ENCODE assay signal across 22 mouse cellular contexts in the genomic region with DNA sequence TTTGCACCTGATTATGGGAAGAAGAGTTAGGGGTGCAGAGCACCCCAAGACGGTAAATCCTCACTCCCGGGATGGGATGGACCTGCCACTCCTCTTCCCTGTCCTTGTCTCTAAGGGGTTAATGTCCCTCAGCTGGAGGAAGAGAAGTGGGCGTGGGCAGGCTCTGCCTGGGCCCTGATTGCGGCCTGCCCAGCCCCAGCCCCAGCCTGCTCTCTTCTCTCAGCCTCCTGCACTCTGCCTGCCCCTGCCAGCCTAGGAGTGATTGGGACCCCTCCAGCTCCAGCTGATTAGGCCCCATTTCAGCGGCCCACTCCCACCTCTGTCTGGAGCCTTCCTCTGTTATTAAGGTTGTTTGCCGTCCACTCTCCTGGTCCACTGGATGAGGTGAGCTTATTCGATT.
DNase-seq lines count a peak whose midpoint lies in the region; ATAC-seq lines count a peak whose summit lies in the region.
"Had no signal": no experiment of that assay in that cellular context is flagged by ENCODE, and none has a peak within 500 bp of the region (broad histone marks: within the 10 kb centered on the region; RNA-seq: fewer than 3 reads in every experiment).

No protein-coding gene starts in this region.

- H3K4me1 ChIP-seq in heart, embryonic 12.5 days (replicated peaks): peaks cover 42% of the 10 kb centered on the region
- peaks cover 22% of the 10 kb centered on the region for H3K4me1 ChIP-seq in midbrain, embryonic 12.5 days
- H3K4me1 ChIP-seq in midbrain, embryonic 14.5 days (ENCODE audit: control insufficient read depth, insufficient read depth, low read length): peaks cover 8% of the 10 kb centered on the region; the same call in 1 of the 2 replicates
- no peaks in the 10 kb centered on the region; the same call in 1 of the 2 replicates for H3K4me1 ChIP-seq in embryonic facial prominence, embryonic 11.5 days (ENCODE audit: control insufficient read depth, insufficient read depth, low read length)
- peaks cover 22% of the 10 kb centered on the region for H3K4me1 ChIP-seq in limb, embryonic 13.5 days

- no peak for DNase-seq in heart, postnatal 4 days
- no peak for DNase-seq in midbrain, embryonic 14.5 days
- DNase-seq in embryonic facial prominence, embryonic 11.5 days (ENCODE audit: low spot score): no peak
- DNase-seq in lung, postnatal 4 days: no peak
- no peak for DNase-seq in left cerebral cortex, postnatal 25 days (ENCODE audit: low spot score in 2 of 2)
- DNase-seq: adrenal gland, postnatal 14 days; cerebellum, adult 9-10 months; heart, postnatal 36 days; kidney, adult 11 months; kidney, postnatal 10 days; right cerebral cortex, adult 18-20 months; thymus, postnatal 25 days had no signal

- ATAC-seq in heart, embryonic 12.5 days (ENCODE audit: insufficient number of reproducible peaks, low FRiP score): 0 out of 2 replicates have a peak, but pooled peaks have one; percentile 31
- peak; percentile 41; the same call in 1 of the 2 replicates for ATAC-seq in midbrain, embryonic 12.5 days (ENCODE audit: low FRiP score, low read depth)
- ATAC-seq in midbrain, embryonic 14.5 days (ENCODE audit: low FRiP score, low TSS enrichment): no peak
- ATAC-seq in embryonic facial prominence, embryonic 11.5 days (replicated peaks; ENCODE audit: insufficient number of reproducible peaks, low FRiP score, low TSS enrichment, low read depth): no peak
- ATAC-seq in limb, embryonic 13.5 days (ENCODE audit: low FRiP score, low read depth): peak; percentile 40; the same call in 1 of the 2 replicates
- ATAC-seq: CD4-positive, CD25-positive, alpha-beta regulatory T cell, adult 4 months; forebrain, embryonic 15.5 days; liver, embryonic 12.5 days had no signal

- peak overlapping the region; percentile 21; the same call in 1 of the 2 replicates for H3K4me3 ChIP-seq in heart, embryonic 12.5 days
- H3K4me3 ChIP-seq in midbrain, embryonic 12.5 days: no peak overlapping the region
- H3K4me3 ChIP-seq in midbrain, embryonic 14.5 days (replicated peaks; ENCODE audit: low read depth, low read length): no peak overlapping the region
- no peak overlapping the region for H3K4me3 ChIP-seq in embryonic facial prominence, embryonic 11.5 days (ENCODE audit: low read depth, low read length)
- no peak overlapping the region; the same call in 1 of the 2 replicates for H3K4me3 ChIP-seq in limb, embryonic 13.5 days
- H3K4me3 ChIP-seq: forebrain, embryonic 15.5 days; left cerebral cortex, adult 2 months; liver, embryonic 12.5 days; lung, embryonic 15.5 days; megakaryocyte, embryonic 14.5 days; myocyte had no signal

- intact Hi-C loops in left cerebral cortex, postnatal 25 days (cut with DNase I): no loop called here

- H3K9me3 ChIP-seq in heart, embryonic 12.5 days (replicated peaks): no peaks in the 10 kb centered on the region
- no peaks in the 10 kb centered on the region for H3K9me3 ChIP-seq in midbrain, embryonic 12.5 days
- no peaks in the 10 kb centered on the region for H3K9me3 ChIP-seq in midbrain, embryonic 14.5 days (ENCODE audit: control insufficient read depth, low read length)
- no peaks in the 10 kb centered on the region for H3K9me3 ChIP-seq in embryonic facial prominence, embryonic 11.5 days (replicated peaks; ENCODE audit: control insufficient read depth, low read length)
- H3K9me3 ChIP-seq in limb, embryonic 13.5 days: no peaks in the 10 kb centered on the region
- H3K9me3 ChIP-seq: forebrain, embryonic 15.5 days; liver, embryonic 12.5 days; lung, embryonic 15.5 days; megakaryocyte, embryonic 14.5 days had no signal

- peak overlapping the region; percentile 18; the same call in 1 of the 2 replicates for H3K4me2 ChIP-seq in heart, embryonic 12.5 days
- H3K4me2 ChIP-seq in midbrain, embryonic 12.5 days (replicated peaks): no peak overlapping the region
- no peak overlapping the region for H3K4me2 ChIP-seq in midbrain, embryonic 14.5 days (ENCODE audit: low read length)
- 0 out of 2 replicates have a peak overlapping the region, but pooled peaks have one; percentile 13 for H3K4me2 ChIP-seq in embryonic facial prominence, embryonic 11.5 days (ENCODE audit: low read depth, low read length)
- peak overlapping the region; percentile 41 for H3K4me2 ChIP-seq in limb, embryonic 13.5 days (replicated peaks)
- H3K4me2 ChIP-seq: forebrain, embryonic 15.5 days; liver, embryonic 12.5 days; lung, embryonic 15.5 days had no signal

- WGBS in heart, embryonic 12.5 days: 23% methylated on average over 7 of the region's 7 CpGs
- 22% methylated on average over 7 of the region's 7 CpGs for WGBS in midbrain, embryonic 12.5 days
- 24% methylated on average over 7 of the region's 7 CpGs for WGBS in midbrain, embryonic 14.5 days
- WGBS in embryonic facial prominence, embryonic 11.5 days: 23% methylated on average over 7 of the region's 7 CpGs
- WGBS in limb, embryonic 13.5 days: 11% methylated on average over 7 of the region's 7 CpGs

- H3K9ac ChIP-seq in heart, embryonic 12.5 days: 0 out of 2 replicates have a peak overlapping the region, but pooled peaks have one; percentile 33
- no peak overlapping the region for H3K9ac ChIP-seq in midbrain, embryonic 12.5 days (replicated peaks)
- no peak overlapping the region for H3K9ac ChIP-seq in midbrain, embryonic 14.5 days (replicated peaks; ENCODE audit: low read length)
- peak overlapping the region; percentile 37; the same call in 1 of the 2 replicates for H3K9ac ChIP-seq in embryonic facial prominence, embryonic 11.5 days (replicated peaks; ENCODE audit: low read length)
- H3K9ac ChIP-seq in limb, embryonic 13.5 days: peak overlapping the region; percentile 39; the same call in 1 of the 2 replicates
- H3K9ac ChIP-seq: forebrain, embryonic 15.5 days; liver, embryonic 12.5 days; lung, embryonic 15.5 days had no signal

- H3K27me3 ChIP-seq in heart, embryonic 12.5 days (replicated peaks): peaks cover 8% of the 10 kb centered on the region
- H3K27me3 ChIP-seq in midbrain, embryonic 12.5 days: peaks cover 4% of the 10 kb centered on the region; the same call in 1 of the 2 replicates
- no peaks in the 10 kb centered on the region for H3K27me3 ChIP-seq in midbrain, embryonic 14.5 days (ENCODE audit: control insufficient read depth, insufficient read depth, low read length)
- no peaks in the 10 kb centered on the region for H3K27me3 ChIP-seq in embryonic facial prominence, embryonic 11.5 days (ENCODE audit: control insufficient read depth, insufficient read depth, low read length)
- no peaks in the 10 kb centered on the region; the same call in 1 of the 2 replicates for H3K27me3 ChIP-seq in limb, embryonic 13.5 days
- H3K27me3 ChIP-seq: lung, embryonic 15.5 days; megakaryocyte, embryonic 14.5 days had no signal

- no peak overlapping the region for H3K27ac ChIP-seq in heart, embryonic 12.5 days (ENCODE audit: poor library complexity, severe bottlenecking)
- H3K27ac ChIP-seq in midbrain, embryonic 12.5 days (replicated peaks): no peak overlapping the region
- H3K27ac ChIP-seq in midbrain, embryonic 14.5 days (replicated peaks; ENCODE audit: low read depth, low read length): no peak overlapping the region
- H3K27ac ChIP-seq in embryonic facial prominence, embryonic 11.5 days (replicated peaks; ENCODE audit: low read depth, low read length): no peak overlapping the region
- H3K27ac ChIP-seq in limb, embryonic 13.5 days: no peak overlapping the region
- H3K27ac ChIP-seq: forebrain, embryonic 15.5 days; left cerebral cortex, adult 2 months; liver, embryonic 12.5 days; lung, embryonic 15.5 days had no signal

- no peaks in the 10 kb centered on the region for H3K36me3 ChIP-seq in heart, embryonic 12.5 days
- H3K36me3 ChIP-seq in midbrain, embryonic 12.5 days: no peaks in the 10 kb centered on the region
- no peaks in the 10 kb centered on the region for H3K36me3 ChIP-seq in midbrain, embryonic 14.5 days (ENCODE audit: control insufficient read depth, insufficient read depth, low read length)
- H3K36me3 ChIP-seq in embryonic facial prominence, embryonic 11.5 days (replicated peaks; ENCODE audit: control insufficient read depth, insufficient read depth, low read depth, low read length): no peaks in the 10 kb centered on the region
- H3K36me3 ChIP-seq in limb, embryonic 13.5 days: no peaks in the 10 kb centered on the region
- H3K36me3 ChIP-seq: forebrain, embryonic 15.5 days; liver, embryonic 12.5 days; lung, embryonic 15.5 days had no signal

Comparison
In these comparisons a context has a peak if more than half of its experiments do, and no peak if none do; other contexts are left out.
1. ATAC-seq: peak in heart, embryonic 12.5 days (single experiment), midbrain, embryonic 12.5 days (single experiment) and limb, embryonic 13.5 days (single experiment); none in midbrain, embryonic 14.5 days (single experiment) and embryonic facial prominence, embryonic 11.5 days (single experiment).
2. H3K4me2 ChIP-seq: peak in heart, embryonic 12.5 days (single experiment), embryonic facial prominence, embryonic 11.5 days (single experiment) and limb, embryonic 13.5 days (single experiment); none in midbrain, embryonic 12.5 days (single experiment) and midbrain, embryonic 14.5 days (single experiment).
3. H3K9ac ChIP-seq: peak in heart, embryonic 12.5 days (single experiment), embryonic facial prominence, embryonic 11.5 days (single experiment) and limb, embryonic 13.5 days (single experiment); none in midbrain, embryonic 12.5 days (single experiment) and midbrain, embryonic 14.5 days (single experiment).